Comparison of ENCODE assay signal across 8 mouse cellular contexts in genomic region chr9:46230450-46230975, GRCm38 (mm10). TPM values are rescaled to one million over a fixed set of nuclear protein-coding genes. Genes with fewer than 3 reads are reported as not detected.
DNase-seq lines count a peak whose midpoint lies in the region; ATAC-seq and TF ChIP-seq lines count a peak whose summit lies in the region.

No protein-coding gene starts in this region.

- H3K4me3 ChIP-seq in lung, embryonic 14.5 days (ENCODE audit: low read depth, low read length), result peak overlapping the region; percentile 37
- no peak overlapping the region for H3K4me3 ChIP-seq in lung, adult 2 months (replicated peaks; ENCODE audit: extremely low read depth, low read depth, low read length)
- H3K4me3 ChIP-seq in forebrain, embryonic 10.5 days, result peak overlapping the region; percentile 61
- peak overlapping the region; percentile 47 for H3K4me3 ChIP-seq in limb, embryonic 11.5 days (ENCODE audit: low read depth, low read length)
- H3K4me3 ChIP-seq in olfactory bulb, adult 2 months (ENCODE audit: insufficient read depth, low read depth, low read length), result peak overlapping the region; percentile 49

- peak overlapping the region; percentile 68 for H3K4me2 ChIP-seq in lung, embryonic 14.5 days
- peak overlapping the region; percentile 72 for H3K4me2 ChIP-seq in limb, embryonic 11.5 days (ENCODE audit: low read depth, severe bottlenecking)

- no peak for TF ChIP-seq POLR2A in lung, adult 2 months (IDR thresholded peaks at IDR 0.05; ENCODE audit: borderline replicate concordance, extremely low read depth, low read depth, low read length)
- TF ChIP-seq POLR2A in olfactory bulb, adult 2 months (IDR thresholded peaks at IDR 0.05; ENCODE audit: insufficient read depth, low read depth, low read length), result no peak

- no peaks in the 10 kb centered on the region for H3K36me3 ChIP-seq in lung, embryonic 14.5 days (ENCODE audit: insufficient read depth)
- H3K36me3 ChIP-seq in forebrain, embryonic 10.5 days (replicated peaks), result no peaks in the 10 kb centered on the region
- no peaks in the 10 kb centered on the region for H3K36me3 ChIP-seq in limb, embryonic 11.5 days (ENCODE audit: control insufficient read depth, insufficient read depth, low read length)

- no peak for TF ChIP-seq CTCF in lung, embryonic 14.5 days (IDR thresholded peaks at IDR 0.05; ENCODE audit: low read depth)
- TF ChIP-seq CTCF in lung, adult 2 months (IDR thresholded peaks at IDR 0.05; ENCODE audit: insufficient read depth, low read length), result no peak
- TF ChIP-seq CTCF in olfactory bulb, adult 2 months (IDR thresholded peaks at IDR 0.05; ENCODE audit: insufficient read depth, low read depth, low read length), result no peak

- no peaks in the 10 kb centered on the region for H3K4me1 ChIP-seq in lung, embryonic 14.5 days (ENCODE audit: insufficient read depth)
- peaks cover 3% of the 10 kb centered on the region; the same call in 1 of the 2 replicates for H3K4me1 ChIP-seq in lung, adult 2 months (ENCODE audit: control insufficient read depth, insufficient read depth, low read length)
- peaks cover 23% of the 10 kb centered on the region for H3K4me1 ChIP-seq in forebrain, embryonic 10.5 days
- peaks cover 2% of the 10 kb centered on the region; the same call in 1 of the 2 replicates for H3K4me1 ChIP-seq in limb, embryonic 11.5 days (ENCODE audit: control insufficient read depth, insufficient read depth, low read length)
- H3K4me1 ChIP-seq in olfactory bulb, adult 2 months (ENCODE audit: control insufficient read depth, insufficient read depth, low read length), result peaks cover 9% of the 10 kb centered on the region

- no peaks in the 10 kb centered on the region for H3K9me3 ChIP-seq in lung, embryonic 14.5 days (ENCODE audit: low read depth, low read length)
- no peaks in the 10 kb centered on the region for H3K9me3 ChIP-seq in forebrain, embryonic 10.5 days
- no peaks in the 10 kb centered on the region for H3K9me3 ChIP-seq in limb, embryonic 11.5 days (ENCODE audit: control insufficient read depth, low read length)

- H3K27me3 ChIP-seq in lung, embryonic 14.5 days (ENCODE audit: insufficient read depth, low read length), result 0 out of 2 replicates have a peak, but pooled peaks cover 3% of the 10 kb centered on the region
- peaks cover 31% of the 10 kb centered on the region for H3K27me3 ChIP-seq in forebrain, embryonic 10.5 days (ENCODE audit: poor library complexity, severe bottlenecking)
- no peaks in the 10 kb centered on the region for H3K27me3 ChIP-seq in limb, embryonic 11.5 days (ENCODE audit: control insufficient read depth, insufficient read depth, low read length)

- peak overlapping the region; percentile 56 for H3K9ac ChIP-seq in lung, embryonic 14.5 days
- H3K9ac ChIP-seq in limb, embryonic 11.5 days (ENCODE audit: low read length), result peak overlapping the region; percentile 70

- no peak overlapping the region for H3K27ac ChIP-seq in lung, embryonic 14.5 days (ENCODE audit: low read depth)
- H3K27ac ChIP-seq in forebrain, embryonic 10.5 days, result peak overlapping the region; percentile 86
- no peak overlapping the region for H3K27ac ChIP-seq in limb, embryonic 11.5 days (replicated peaks; ENCODE audit: low read depth, low read length)
- peak overlapping the region; percentile 29; the same call in 1 of the 2 replicates for H3K27ac ChIP-seq in olfactory bulb, adult 2 months (ENCODE audit: insufficient read depth, low read depth, low read length)

- ATAC-seq in lung, embryonic 14.5 days (ENCODE audit: insufficient read depth), result no peak
- no peak for ATAC-seq in limb, embryonic 11.5 days (ENCODE audit: insufficient number of reproducible peaks, low FRiP score, low TSS enrichment, low read depth)
- ATAC-seq in CD4-positive, CD25-positive, alpha-beta regulatory T cell, adult 4 months, result no peak

- WGBS in lung, embryonic 14.5 days, result 18% methylated on average over 13 of the region's 13 CpGs
- 28% methylated on average over 13 of the region's 13 CpGs for WGBS in lung, adult 2 months
- 25% methylated on average over 13 of the region's 13 CpGs for WGBS in forebrain, embryonic 10.5 days
- WGBS in limb, embryonic 11.5 days, result 11% methylated on average over 13 of the region's 13 CpGs
- WGBS in olfactory bulb, adult 2 months, result 26% methylated on average over 13 of the region's 13 CpGs

- peak; percentile 8 for DNase-seq in lung, embryonic 14.5 days
- DNase-seq in lung, adult 2 months, result no peak
- no peak for DNase-seq in forebrain, embryonic 10.5 days (ENCODE audit: extremely low spot score, low spot score)
- no peak for DNase-seq in limb, embryonic 11.5 days (ENCODE audit: low spot score)
- DNase-seq in frontal cortex, postnatal 14 days (ENCODE audit: low spot score in 2 of 2), result no peak
- no peak for DNase-seq in lung, postnatal 25 days (ENCODE audit: low spot score)

RNA-seq across cellular contexts. Expression of gene Apoa1, which starts 2.1 kb away (rescaled TPM):
- polyA plus RNA-seq in lung, embryonic 14.5 days (2014; fragmentation: Nextera tagmentation; extraction: Ambion mirVana), result 0.80 and 2.0 TPM in 2 replicates
- 2.0 and 3.2 TPM in 2 replicates for polyA plus RNA-seq in lung, adult 2 months (2012; rRNA removed)
- polyA plus RNA-seq in forebrain, embryonic 10.5 days (2016; fragmentation: Nextera tagmentation; extraction: Ambion mirVana), result 0.95 and 1.1 TPM in 2 replicates
- 1.5 and 2.9 TPM in 2 replicates for polyA plus RNA-seq in limb, embryonic 11.5 days (2014; fragmentation: Nextera tagmentation; extraction: Ambion mirVana)
- not detected in 2 replicates for polyA plus RNA-seq in olfactory bulb, adult 2 months (2012; ENCODE audit: insufficient read depth, insufficient read length, low replicate concordance, missing spikeins)
- polyA plus RNA-seq in CD4-positive, CD25-positive, alpha-beta regulatory T cell, adult 4 months (2017; shearing (Covaris generic)), result not detected

RNA-seq across cellular contexts. Expression of gene Apoc3, which starts 4.9 kb away (rescaled TPM):
- polyA plus RNA-seq in lung, embryonic 14.5 days (2014; fragmentation: Nextera tagmentation; extraction: Ambion mirVana), result not detected in 2 replicates
- 1.8 and 2.6 TPM in 2 replicates for polyA plus RNA-seq in lung, adult 2 months (2012; rRNA removed)
- polyA plus RNA-seq in forebrain, embryonic 10.5 days (2016; fragmentation: Nextera tagmentation; extraction: Ambion mirVana), result not detected in 2 replicates
- polyA plus RNA-seq in limb, embryonic 11.5 days (2014; fragmentation: Nextera tagmentation; extraction: Ambion mirVana), result not detected in 2 replicates
- polyA plus RNA-seq in olfactory bulb, adult 2 months (2012; ENCODE audit: insufficient read depth, insufficient read length, low replicate concordance, missing spikeins), result not detected in 2 replicates
- polyA plus RNA-seq in CD4-positive, CD25-positive, alpha-beta regulatory T cell, adult 4 months (2017; shearing (Covaris generic)), result not detected

RNA-seq across cellular contexts. Expression of gene Apoa4, which starts 10.0 kb away (rescaled TPM):
- not detected in 2 replicates for polyA plus RNA-seq in lung, embryonic 14.5 days (2014; fragmentation: Nextera tagmentation; extraction: Ambion mirVana)
- 0.09 and 0.30 TPM in 2 replicates for polyA plus RNA-seq in lung, adult 2 months (2012; rRNA removed)
- not detected in 2 replicates for polyA plus RNA-seq in forebrain, embryonic 10.5 days (2016; fragmentation: Nextera tagmentation; extraction: Ambion mirVana)
- polyA plus RNA-seq in limb, embryonic 11.5 days (2014; fragmentation: Nextera tagmentation; extraction: Ambion mirVana), result not detected in 2 replicates
- polyA plus RNA-seq in olfactory bulb, adult 2 months (2012; ENCODE audit: insufficient read depth, insufficient read length, low replicate concordance, missing spikeins), result not detected in 2 replicates
- not detected for polyA plus RNA-seq in CD4-positive, CD25-positive, alpha-beta regulatory T cell, adult 4 months (2017; shearing (Covaris generic))

RNA-seq across cellular contexts. Expression of gene Apoa5, which starts 37.9 kb away (rescaled TPM):
- not detected in 2 replicates for polyA plus RNA-seq in lung, embryonic 14.5 days (2014; fragmentation: Nextera tagmentation; extraction: Ambion mirVana)
- 0.25 and 0.67 TPM in 2 replicates for polyA plus RNA-seq in lung, adult 2 months (2012; rRNA removed)
- not detected in 2 replicates for polyA plus RNA-seq in forebrain, embryonic 10.5 days (2016; fragmentation: Nextera tagmentation; extraction: Ambion mirVana)
- polyA plus RNA-seq in limb, embryonic 11.5 days (2014; fragmentation: Nextera tagmentation; extraction: Ambion mirVana), result 0.08 TPM in 1 of 2 replicates, not detected in the other
- not detected in 2 replicates for polyA plus RNA-seq in olfactory bulb, adult 2 months (2012; ENCODE audit: insufficient read depth, insufficient read length, low replicate concordance, missing spikeins)
- polyA plus RNA-seq in CD4-positive, CD25-positive, alpha-beta regulatory T cell, adult 4 months (2017; shearing (Covaris generic)), result not detected

RNA-seq across cellular contexts. Expression of gene Zpr1, which starts 42.4 kb away (rescaled TPM):
- polyA plus RNA-seq in lung, embryonic 14.5 days (2014; fragmentation: Nextera tagmentation; extraction: Ambion mirVana), result 56.0 and 61.8 TPM in 2 replicates
- polyA plus RNA-seq in lung, adult 2 months (2012; rRNA removed), result 15.4 and 16.2 TPM in 2 replicates
- 70.9 and 76.7 TPM in 2 replicates for polyA plus RNA-seq in forebrain, embryonic 10.5 days (2016; fragmentation: Nextera tagmentation; extraction: Ambion mirVana)
- polyA plus RNA-seq in limb, embryonic 11.5 days (2014; fragmentation: Nextera tagmentation; extraction: Ambion mirVana), result 60.4 and 64.2 TPM in 2 replicates
- not detected in 2 replicates for polyA plus RNA-seq in olfactory bulb, adult 2 months (2012; ENCODE audit: insufficient read depth, insufficient read length, low replicate concordance, missing spikeins)
- 10 to 100 TPM; 31.1 to 40.8 TPM for polyA plus RNA-seq in CD4-positive, CD25-positive, alpha-beta regulatory T cell, adult 4 months (2017; shearing (Covaris generic))

Comparison
In these comparisons a context has a peak if more than half of its experiments do, and no peak if none do; other contexts are left out.
1. H3K27ac ChIP-seq: peak in forebrain, embryonic 10.5 days (single experiment) and olfactory bulb, adult 2 months (single experiment); none in lung, embryonic 14.5 days (single experiment) and limb, embryonic 11.5 days (single experiment).